Mouse (Mus musculus): ENCODE data around the gene Mup13.
"Not testable (repeated sequence)": the region's sequence is repeated elsewhere in the genome, so short reads cannot be mapped to it uniquely, and the experiment has no call there.

Gene Mup13

DNA sequence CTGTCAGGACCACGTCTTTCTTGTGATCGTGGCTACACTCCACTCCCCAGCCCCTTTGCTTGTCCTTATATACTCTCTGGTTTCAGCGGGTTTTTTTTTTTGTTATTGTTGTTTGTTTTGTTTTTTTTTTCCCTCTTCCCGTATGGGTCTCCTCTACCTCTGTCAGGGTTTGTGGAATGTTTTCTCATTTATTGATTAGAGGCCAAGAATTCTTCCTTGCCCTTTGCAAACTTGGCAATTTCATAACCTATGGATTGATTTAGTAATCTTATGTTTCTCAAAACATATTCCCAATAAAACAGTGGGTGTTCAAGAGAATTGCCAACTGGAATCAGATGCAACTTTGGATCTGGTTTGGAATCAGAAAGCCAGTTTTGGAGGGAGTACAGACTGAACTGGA is at the start of gene Mup13:
Gene Mup13 (minus strand): TSS at position 101 of the 400 bp plus-strand sequence.
- DNase-seq (ENCODE audit: low read depth, low spot score) = not testable (repeated sequence)
